Mouse (Mus musculus) embryonic facial prominence, embryonic 11.5 days (tissue): Measurements from ENCODE around the gene Iqgap1. TPM values are rescaled to one million over a fixed set of nuclear protein-coding genes. Genes with fewer than 3 reads are reported as not detected.
A peak's percentile ranks its signal among the peaks of the same experiment; 100 is the strongest.

Experiments
- ATAC-seq: fragments of 200-750 bp; cut with Nextera tagmentation; replicated peaks from 2 replicates; pipeline ENCODE4 v1.8.0; 2017; ENCODE audit warnings: low read depth; ENCODE audit not compliant: insufficient number of reproducible peaks, low FRiP score, low TSS enrichment
- DNase-seq: peaks from one replicate; pipeline ENCODE4 v3.0.0-alpha.2; 2015; ENCODE audit warnings: low spot score
- H3K27ac ChIP-seq: fragments of 300-500 bp; sonication (generic); replicated peaks from 2 replicates; pipeline ENCODE4 v1.5.1; 2014; ENCODE audit warnings: mild to moderate bottlenecking, low read depth, low read length, control low read depth
- H3K27me3 ChIP-seq: fragments of 300-500 bp; sonication (generic); 2 replicates; pipeline ENCODE4 v1.6.1; 2014; ENCODE audit warnings: mild to moderate bottlenecking, low read length, moderate library complexity, mixed read lengths; ENCODE audit not compliant: control insufficient read depth, insufficient read depth
- H3K36me3 ChIP-seq: fragments of 300-500 bp; sonication (generic); replicated peaks from 2 replicates; pipeline ENCODE4 v1.6.1; 2014; ENCODE audit warnings: low read depth, mild to moderate bottlenecking, low read length, moderate library complexity, mixed read lengths; ENCODE audit not compliant: control insufficient read depth, insufficient read depth
- H3K4me1 ChIP-seq: fragments of 300-500 bp; sonication (generic); 2 replicates; pipeline ENCODE4 v1.6.1; 2014; ENCODE audit warnings: low read length, mixed read lengths; ENCODE audit not compliant: control insufficient read depth, insufficient read depth
- H3K4me2 ChIP-seq: fragments of 300-500 bp; sonication (generic); 2 replicates; pipeline ENCODE4 v1.6.1; 2014; ENCODE audit warnings: low read depth, mild to moderate bottlenecking, control low read depth, low read length, moderate library complexity
- H3K4me3 ChIP-seq: fragments of 300-500 bp; sonication (generic); 2 replicates; pipeline ENCODE4 v1.5.1; 2014; ENCODE audit warnings: low read depth, low read length, control low read depth
- H3K9ac ChIP-seq: fragments of 300-500 bp; sonication (generic); replicated peaks from 2 replicates; pipeline ENCODE4 v1.6.1; 2014; ENCODE audit warnings: mild to moderate bottlenecking, control low read depth, low read length
- H3K9me3 ChIP-seq: fragments of 300-500 bp; sonication (generic); replicated peaks from 2 replicates; pipeline ENCODE4 v1.6.1; 2016; ENCODE audit warnings: mild to moderate bottlenecking, low read length, inconsistent platforms, mixed read lengths; ENCODE audit not compliant: control insufficient read depth
- WGBS: fragments of 180-500 bp; shearing (Covaris S2); extraction: QIAGEN DNeasy Blood & Tissue Kit; methylation state at CpG from one replicate; pipeline ENCODE4 v1.1.7; 2014; 5-methylcytosine and 5-hydroxymethylcytosine counted together
- polyA plus RNA-seq: library from polyadenylated mRNA; unstranded; fragments of >200 nt; fragmentation: Nextera tagmentation; extraction: Ambion mirVana; gene quantifications from 2 replicates; pipeline ENCODE4 v1.2.1, GENCODE M21; 2014

Iqgap1 gene
- polyA plus RNA-seq, 1 experiment from 2014 or later, result 30.4 TPM

DNA sequence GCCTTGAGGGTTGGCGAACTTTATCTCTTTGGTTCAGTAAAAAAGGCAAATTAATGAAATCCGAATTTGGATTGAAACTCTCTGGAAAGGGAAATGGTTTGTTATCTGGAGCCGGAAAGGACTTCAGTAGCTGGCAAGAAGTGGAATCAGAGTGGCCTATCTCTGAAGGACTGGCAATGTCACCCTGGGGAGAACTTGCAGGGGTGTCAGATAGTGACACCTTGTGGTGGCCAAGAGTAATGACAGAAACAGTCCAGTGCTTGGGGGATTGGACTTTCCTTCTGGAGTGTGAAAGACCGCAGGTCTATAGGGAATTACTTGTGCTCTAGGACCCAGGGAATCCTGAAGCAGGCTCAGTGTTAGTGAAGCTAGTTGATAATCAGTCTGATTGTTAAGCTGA, 23.9 kb upstream of the Iqgap1 start:
- no peak for ATAC-seq
- H3K9me3 ChIP-seq, result no peaks in the 10 kb centered on the region
- peak; percentile 76 for DNase-seq
- H3K9ac ChIP-seq, result no peak overlapping the region
- no peak overlapping the region for H3K4me2 ChIP-seq
- no peak overlapping the region for H3K27ac ChIP-seq
- H3K4me1 ChIP-seq, result no peaks in the 10 kb centered on the region
- no peaks in the 10 kb centered on the region for H3K27me3 ChIP-seq
- WGBS, result 25% methylated on average over 4 of the region's 4 CpGs
- H3K4me3 ChIP-seq, result no peak overlapping the region
- H3K36me3 ChIP-seq, result no peaks in the 10 kb centered on the region

DNA sequence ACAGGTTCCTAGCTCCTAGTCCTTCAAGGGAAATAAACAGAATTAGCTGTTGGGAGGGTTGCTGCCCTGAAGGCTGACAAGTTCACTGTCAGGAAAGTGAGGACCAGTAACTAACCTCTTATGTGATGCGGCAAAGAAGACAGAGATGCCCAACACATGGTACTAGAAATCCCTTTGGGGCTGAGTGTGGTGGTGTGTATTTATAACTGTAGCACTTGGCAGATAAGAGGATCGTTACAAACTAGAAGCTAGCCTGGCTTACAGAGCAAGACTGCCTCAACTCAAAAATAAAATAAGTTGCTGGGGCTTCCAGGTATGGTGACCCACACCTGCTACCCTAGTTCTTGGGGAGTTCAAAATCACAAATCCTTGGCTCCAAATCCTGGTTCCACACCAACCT, 23.5 kb upstream of the Iqgap1 start:
- Histone ChIP-seq H3K4me1 (no peaks in the 10 kb centered on the region), H3K27ac (no peak overlapping the region), H3K4me2 (no peak overlapping the region), H3K9ac (no peak overlapping the region), H3K4me3 (no peak overlapping the region), H3K9me3 (no peaks in the 10 kb centered on the region), H3K27me3 (no peaks in the 10 kb centered on the region), H3K36me3 (no peaks in the 10 kb centered on the region)
- DNase-seq (no peak), ATAC-seq (no peak)
- 86% methylated on average over 2 of the region's 2 CpGs for WGBS

DNA sequence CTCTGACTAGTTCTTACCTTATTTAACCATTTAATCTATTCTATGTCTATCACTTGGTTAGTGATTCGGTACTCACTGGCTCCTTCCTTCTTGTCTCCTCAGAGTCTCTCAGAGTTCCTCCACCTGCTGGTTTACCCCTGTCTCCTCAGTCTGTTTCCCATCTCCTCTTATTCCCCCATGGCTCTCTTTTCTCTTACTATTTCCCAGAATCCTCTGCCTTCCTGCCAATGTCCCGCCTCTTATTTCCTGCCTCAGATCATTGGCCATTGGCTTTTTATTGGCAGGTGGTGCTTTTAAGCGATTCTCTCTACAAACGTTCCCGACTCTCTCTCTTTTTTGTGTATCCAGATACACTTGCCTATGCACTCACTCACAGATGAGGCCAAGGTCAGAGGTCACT, 20.9 kb upstream of the Iqgap1 start:
- H3K36me3 ChIP-seq, result no peaks in the 10 kb centered on the region
- no peak overlapping the region for H3K4me2 ChIP-seq
- 83% methylated on average over 5 of the region's 5 CpGs for WGBS
- H3K9ac ChIP-seq, result no peak overlapping the region
- no peaks in the 10 kb centered on the region for H3K4me1 ChIP-seq
- H3K4me3 ChIP-seq, result no peak overlapping the region
- ATAC-seq (no peak), DNase-seq (no peak)
- no peaks in the 10 kb centered on the region for H3K9me3 ChIP-seq
- no peaks in the 10 kb centered on the region for H3K27me3 ChIP-seq
- H3K27ac ChIP-seq, result no peak overlapping the region

DNA sequence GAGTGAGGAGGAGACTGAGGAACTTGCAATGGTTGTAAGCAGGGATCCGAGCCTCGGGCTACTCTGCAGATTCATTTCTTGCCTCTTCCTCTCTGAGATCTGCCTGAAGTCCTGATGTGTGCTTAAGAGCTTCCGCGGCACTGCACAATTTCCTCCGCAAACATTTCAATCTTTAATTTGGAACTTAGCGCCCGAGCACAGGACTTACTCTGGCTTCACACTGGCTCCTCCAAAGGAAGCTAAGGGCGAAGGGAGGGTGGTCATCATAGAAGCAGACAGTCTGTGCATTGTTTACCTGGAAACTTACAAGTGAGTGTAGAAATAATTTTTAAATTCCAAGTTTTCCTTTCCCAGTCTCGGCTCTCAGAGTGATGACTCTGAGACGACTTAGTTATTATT, 20.5 kb upstream of the Iqgap1 start:
- H3K27me3 ChIP-seq, result no peaks in the 10 kb centered on the region
- 85% methylated on average over 10 of the region's 10 CpGs for WGBS
- H3K36me3 ChIP-seq, result no peaks in the 10 kb centered on the region
- H3K4me2 ChIP-seq, result no peak overlapping the region
- H3K27ac ChIP-seq, result no peak overlapping the region
- H3K4me3 ChIP-seq, result no peak overlapping the region
- ATAC-seq (no peak), DNase-seq (no peak)
- no peak overlapping the region for H3K9ac ChIP-seq
- no peaks in the 10 kb centered on the region for H3K9me3 ChIP-seq
- H3K4me1 ChIP-seq, result no peaks in the 10 kb centered on the region

DNA sequence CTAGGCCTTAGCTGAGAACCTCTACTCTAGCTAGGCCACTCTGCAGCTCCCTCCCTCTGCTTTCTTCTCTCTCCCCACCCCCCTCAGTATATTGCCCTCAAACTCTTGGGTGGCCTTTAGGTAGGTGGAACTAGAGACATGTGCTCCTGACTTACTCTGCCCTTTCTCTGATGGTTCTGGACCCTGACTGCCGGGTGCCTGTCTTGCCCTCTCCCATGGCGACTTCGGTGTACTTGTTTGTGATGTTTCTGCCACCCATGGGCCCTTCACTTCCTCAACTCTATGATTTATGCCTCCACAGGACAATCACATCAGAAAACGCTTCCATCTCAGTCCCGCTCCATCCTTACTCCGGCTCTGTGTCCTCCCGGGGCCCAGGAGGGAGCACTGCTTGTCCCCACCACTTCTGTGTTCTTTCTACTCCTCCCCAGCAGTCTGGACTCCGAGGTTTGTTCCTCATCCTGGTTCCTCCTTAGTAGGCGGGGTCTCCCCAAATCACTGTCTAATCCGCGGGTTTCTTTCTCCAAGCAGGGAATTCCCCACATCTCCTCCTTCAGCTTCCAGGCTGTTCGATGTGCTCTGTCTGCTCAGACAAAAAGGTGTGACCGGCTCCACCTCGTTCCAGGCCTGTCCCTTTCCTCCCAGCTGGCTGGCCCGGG, 20.0 kb upstream of the Iqgap1 start:
- no peak overlapping the region for H3K27ac ChIP-seq
- no peak overlapping the region for H3K4me2 ChIP-seq
- no peak for DNase-seq
- 78% methylated on average over 15 of the region's 15 CpGs for WGBS
- H3K9ac ChIP-seq, result no peak overlapping the region
- no peaks in the 10 kb centered on the region for H3K4me1 ChIP-seq
- H3K4me3 ChIP-seq, result no peak overlapping the region
- H3K9me3 ChIP-seq, result no peaks in the 10 kb centered on the region
- H3K27me3 ChIP-seq, result no peaks in the 10 kb centered on the region
- H3K36me3 ChIP-seq, result no peaks in the 10 kb centered on the region
- ATAC-seq, result no peak

DNA sequence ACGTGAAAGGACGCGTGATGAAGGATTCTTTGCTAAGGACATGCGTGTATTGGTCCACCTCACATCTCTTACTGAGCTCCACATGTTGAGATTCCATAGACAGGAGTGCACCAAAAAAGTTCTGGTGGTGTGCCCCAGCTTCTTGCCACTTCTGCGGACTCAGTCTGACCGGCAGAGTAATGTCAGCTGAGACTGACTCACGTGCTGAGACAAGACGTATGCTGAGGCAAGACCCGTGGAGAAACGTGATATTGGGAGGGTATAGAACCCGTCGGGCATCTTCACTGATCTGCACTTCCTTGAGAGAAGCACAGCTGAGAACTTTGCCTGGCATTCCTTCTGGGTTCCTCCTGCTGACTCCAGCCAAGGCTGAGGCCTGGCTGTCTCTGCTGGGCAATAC, 18.9 kb upstream of the Iqgap1 start:
- no peak overlapping the region for H3K4me3 ChIP-seq
- H3K4me2 ChIP-seq, result no peak overlapping the region
- H3K9ac ChIP-seq, result no peak overlapping the region
- H3K27ac ChIP-seq, result no peak overlapping the region
- no peaks in the 10 kb centered on the region for H3K9me3 ChIP-seq
- DNase-seq, result no peak
- ATAC-seq, result no peak
- WGBS, result 93% methylated on average over 12 of the region's 12 CpGs
- no peaks in the 10 kb centered on the region for H3K4me1 ChIP-seq
- H3K36me3 ChIP-seq, result no peaks in the 10 kb centered on the region
- H3K27me3 ChIP-seq, result no peaks in the 10 kb centered on the region

DNA sequence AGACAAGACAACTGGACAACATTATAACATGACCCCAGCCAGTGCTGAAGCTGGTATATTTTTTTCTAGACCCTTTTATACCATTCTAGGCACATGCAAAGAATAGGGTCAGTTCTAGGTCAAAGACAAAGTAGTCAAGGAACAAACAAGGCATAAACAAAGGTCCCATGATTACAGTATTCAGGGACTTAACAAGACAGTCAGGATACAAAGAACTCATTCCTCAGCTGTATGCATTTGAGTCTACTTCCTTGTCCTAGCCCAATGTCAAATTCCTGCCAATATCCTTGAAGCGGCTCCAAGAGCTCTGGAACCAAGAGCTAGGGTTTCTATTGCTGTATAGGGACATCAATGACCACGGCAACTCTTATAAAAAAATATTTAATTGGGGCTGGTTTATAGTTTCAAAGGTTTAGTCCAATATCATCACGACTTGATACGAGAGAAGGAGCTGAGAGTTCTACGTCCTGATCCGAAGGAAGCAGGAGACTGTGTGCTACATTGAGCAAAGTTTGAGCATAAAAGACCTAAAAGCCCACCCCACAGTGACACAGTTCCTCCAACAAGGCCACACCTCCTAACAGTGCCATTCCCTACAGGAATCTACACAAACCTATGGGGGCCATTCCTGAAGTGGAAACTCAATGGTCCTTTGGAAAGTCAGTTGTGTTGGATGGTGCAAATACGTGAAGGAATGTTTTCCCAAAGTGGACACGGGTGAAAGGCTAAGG, 18.3 kb upstream of the Iqgap1 start:
- no peaks in the 10 kb centered on the region for H3K36me3 ChIP-seq

DNA sequence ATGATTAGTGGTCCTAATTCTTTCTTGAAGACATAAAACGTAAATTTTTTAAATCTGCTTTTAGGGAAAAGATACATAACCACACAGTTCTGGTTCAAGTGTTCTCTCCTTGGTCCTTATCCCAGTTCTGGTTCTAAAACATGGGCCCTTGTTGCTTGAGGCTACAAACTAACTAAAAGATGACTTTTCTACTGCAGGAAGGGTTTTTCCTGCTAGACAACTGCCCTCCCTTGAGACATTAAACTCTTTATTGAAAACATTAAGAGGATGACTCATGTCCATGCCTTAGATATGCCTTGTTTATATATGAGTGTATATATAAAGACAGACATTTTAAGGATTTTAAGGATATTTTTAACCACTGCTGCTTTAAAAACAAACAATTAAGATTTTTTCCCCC, 17.4 kb upstream of the Iqgap1 start:
- no peaks in the 10 kb centered on the region for H3K36me3 ChIP-seq
- H3K4me3 ChIP-seq, result no peak overlapping the region
- ATAC-seq, result no peak
- H3K4me2 ChIP-seq, result no peak overlapping the region
- H3K27ac ChIP-seq, result no peak overlapping the region
- H3K27me3 ChIP-seq, result no peaks in the 10 kb centered on the region
- no peak overlapping the region for H3K9ac ChIP-seq
- H3K9me3 ChIP-seq, result no peaks in the 10 kb centered on the region
- DNase-seq, result no peak
- no peaks in the 10 kb centered on the region for H3K4me1 ChIP-seq
- 76% methylated on average over 1 of the region's 1 CpGs for WGBS

More for the DNA sequence above, 18.3 kb upstream of the Iqgap1 start:
- DNase-seq (no peak), ATAC-seq (no peak)
- Histone ChIP-seq H3K27me3 (no peaks in the 10 kb centered on the region), H3K27ac (no peak overlapping the region), H3K9me3 (no peaks in the 10 kb centered on the region), H3K4me1 (no peaks in the 10 kb centered on the region), H3K4me2 (no peak overlapping the region), H3K9ac (no peak overlapping the region), H3K4me3 (no peak overlapping the region)
- 92% methylated on average over 8 of the region's 8 CpGs for WGBS
